ENCODE assay signal across 8 mouse cellular contexts in genomic region chr1:43264407-43264889, GRCm38 (mm10).
DNase-seq lines count a peak whose midpoint lies in the region; ATAC-seq and TF ChIP-seq lines count a peak whose summit lies in the region.

No protein-coding gene starts in this region.

- ATAC-seq in granulocyte monocyte progenitor cell, adult 5-6 weeks (replicated peaks; ENCODE audit: poor library complexity, severe bottlenecking), result peak; percentile 94
- peak; percentile 55 for ATAC-seq in intestine, postnatal 0 days
- ATAC-seq in midbrain, embryonic 12.5 days (ENCODE audit: low FRiP score, low read depth), result peak; percentile 57; the same call in 1 of the 2 replicates
- ATAC-seq in erythroblast, adult 5-6 weeks (replicated peaks; ENCODE audit: low FRiP score, poor library complexity, severe bottlenecking), result no peak

- no peaks in the 10 kb centered on the region for H3K4me1 ChIP-seq in intestine, postnatal 0 days (replicated peaks; ENCODE audit: control insufficient read depth, insufficient read depth, low read length)
- H3K4me1 ChIP-seq in midbrain, embryonic 12.5 days, result no peaks in the 10 kb centered on the region
- peaks cover 17% of the 10 kb centered on the region for H3K4me1 ChIP-seq in small intestine, adult 2 months (ENCODE audit: control insufficient read depth, insufficient read depth, insufficient read length, low read length)

- no peak overlapping the region; the same call in 1 of the 2 replicates for H3K4me2 ChIP-seq in intestine, postnatal 0 days (replicated peaks; ENCODE audit: low read depth)
- H3K4me2 ChIP-seq in midbrain, embryonic 12.5 days (replicated peaks), result no peak overlapping the region; the same call in 1 of the 2 replicates

- no peak for TF ChIP-seq POLR2A in small intestine, adult 2 months (IDR thresholded peaks at IDR 0.05; ENCODE audit: low read depth, low read length)

- no peak overlapping the region for H3K9ac ChIP-seq in intestine, postnatal 0 days (ENCODE audit: low read depth, low read length)
- H3K9ac ChIP-seq in midbrain, embryonic 12.5 days (replicated peaks), result no peak overlapping the region

- no peak overlapping the region for H3K27ac ChIP-seq in intestine, postnatal 0 days (ENCODE audit: low read depth, low read length)
- no peak overlapping the region for H3K27ac ChIP-seq in midbrain, embryonic 12.5 days (replicated peaks)
- no peak overlapping the region for H3K27ac ChIP-seq in small intestine, adult 2 months (ENCODE audit: insufficient read depth, low read depth, low read length)

- DNase-seq in adrenal gland, adult (ENCODE audit: inconsistent age in 2 of 2, low spot score in 1 of 2), result peak; percentile 58 to 92
- peak; percentile 92 for DNase-seq in embryo, embryonic 10.5 days (ENCODE audit: low spot score)
- peak; percentile 79 to 89 for DNase-seq in left cerebral cortex, postnatal 25 days (ENCODE audit: low spot score in 2 of 2)

- no peaks in the 10 kb centered on the region for H3K27me3 ChIP-seq in intestine, postnatal 0 days (replicated peaks; ENCODE audit: control insufficient read depth, insufficient read depth, low read length)
- H3K27me3 ChIP-seq in midbrain, embryonic 12.5 days, result no peaks in the 10 kb centered on the region
- no peaks in the 10 kb centered on the region for H3K27me3 ChIP-seq in small intestine, adult 2 months (ENCODE audit: control insufficient read depth, insufficient read depth, low read length)

- no peaks in the 10 kb centered on the region for H3K9me3 ChIP-seq in intestine, postnatal 0 days (ENCODE audit: control insufficient read depth)
- no peaks in the 10 kb centered on the region for H3K9me3 ChIP-seq in midbrain, embryonic 12.5 days

- WGBS in intestine, postnatal 0 days, result 10% methylated on average over 5 of the region's 5 CpGs
- WGBS in midbrain, embryonic 12.5 days, result 22% methylated on average over 5 of the region's 5 CpGs
- 5% methylated on average over 5 of the region's 5 CpGs for WGBS in small intestine, adult 2 months

- H3K36me3 ChIP-seq in intestine, postnatal 0 days (ENCODE audit: control insufficient read depth, insufficient read depth), result no peaks in the 10 kb centered on the region
- no peaks in the 10 kb centered on the region for H3K36me3 ChIP-seq in midbrain, embryonic 12.5 days
- no peaks in the 10 kb centered on the region for H3K36me3 ChIP-seq in small intestine, adult 2 months (ENCODE audit: control insufficient read depth, insufficient read depth, low read length)

- peak; percentile 94 for TF ChIP-seq CTCF in intestine, postnatal 0 days (IDR thresholded peaks at IDR 0.05; ENCODE audit: low read depth)
- TF ChIP-seq CTCF in small intestine, adult 2 months (IDR thresholded peaks at IDR 0.05; ENCODE audit: extremely low read depth, insufficient read length, insufficient replicate concordance, low read depth, low read length), result peak; percentile 39; the same call in 1 of the 2 replicates

- intact Hi-C loops in left cerebral cortex, postnatal 25 days (cut with DNase I), result loop anchor here (1.0 to 10.0 kb wide), 5 partner anchors 67 to 350 kb away; partner anchors contain the start of gene Fhl2

- no peak overlapping the region for H3K4me3 ChIP-seq in intestine, postnatal 0 days (ENCODE audit: low read depth, low read length)
- H3K4me3 ChIP-seq in midbrain, embryonic 12.5 days, result no peak overlapping the region
- H3K4me3 ChIP-seq in small intestine, adult 2 months (ENCODE audit: low read depth, low read length), result no peak overlapping the region
